In genomic region chr15:91702991-91703715, GRCm38 (mm10) we compare ENCODE assay signal across 8 mouse cellular contexts. TPM values are rescaled to one million over a fixed set of nuclear protein-coding genes. Genes with fewer than 3 reads are reported as not detected.
DNase-seq lines count a peak whose midpoint lies in the region; ATAC-seq lines count a peak whose summit lies in the region.

No protein-coding gene starts in this region.

- H3K36me3 ChIP-seq in hindbrain, embryonic 10.5 days = no peaks in the 10 kb centered on the region
- H3K36me3 ChIP-seq in hindbrain, embryonic 12.5 days = no peaks in the 10 kb centered on the region
- H3K36me3 ChIP-seq in heart, embryonic 16.5 days (ENCODE audit: control insufficient read depth, insufficient read depth) = peaks cover 7% of the 10 kb centered on the region; the same call in 1 of the 2 replicates
- H3K36me3 ChIP-seq in midbrain, embryonic 13.5 days = no peaks in the 10 kb centered on the region

- DNase-seq in hindbrain, embryonic 10.5 days (ENCODE audit: low spot score) = peak; percentile 12
- DNase-seq in adrenal gland, adult 2 months = peak; percentile 92
- DNase-seq in embryo, embryonic 11 days = peak; percentile 33
- DNase-seq in layer of hippocampus, adult 9-11 months = peak; percentile 40
- no peak for DNase-seq in thymus, adult 18-20 months

- 44% methylated on average over 8 of the region's 8 CpGs for WGBS in hindbrain, embryonic 10.5 days
- 38% methylated on average over 8 of the region's 8 CpGs for WGBS in hindbrain, embryonic 12.5 days
- WGBS in heart, embryonic 16.5 days = 22% methylated on average over 8 of the region's 8 CpGs
- WGBS in midbrain, embryonic 13.5 days = 58% methylated on average over 8 of the region's 8 CpGs

- no peak overlapping the region for H3K4me2 ChIP-seq in hindbrain, embryonic 12.5 days (replicated peaks)
- H3K4me2 ChIP-seq in heart, embryonic 16.5 days (ENCODE audit: low read depth, low read length) = peak overlapping the region; percentile 46
- no peak overlapping the region for H3K4me2 ChIP-seq in midbrain, embryonic 13.5 days (replicated peaks)

- no peaks in the 10 kb centered on the region for H3K27me3 ChIP-seq in hindbrain, embryonic 10.5 days (ENCODE audit: insufficient read depth, poor library complexity, severe bottlenecking)
- no peaks in the 10 kb centered on the region for H3K27me3 ChIP-seq in hindbrain, embryonic 12.5 days
- H3K27me3 ChIP-seq in heart, embryonic 16.5 days (ENCODE audit: control insufficient read depth, insufficient read depth, low read length) = no peaks in the 10 kb centered on the region
- no peaks in the 10 kb centered on the region for H3K27me3 ChIP-seq in midbrain, embryonic 13.5 days

- 0 out of 2 replicates have a peak overlapping the region, but pooled peaks have one; percentile 50 for H3K27ac ChIP-seq in hindbrain, embryonic 10.5 days
- H3K27ac ChIP-seq in hindbrain, embryonic 12.5 days = no peak overlapping the region
- H3K27ac ChIP-seq in heart, embryonic 16.5 days (ENCODE audit: low read length) = peak overlapping the region; percentile 81
- no peak overlapping the region for H3K27ac ChIP-seq in midbrain, embryonic 13.5 days

- H3K4me1 ChIP-seq in hindbrain, embryonic 10.5 days (replicated peaks) = peaks cover 9% of the 10 kb centered on the region
- no peaks in the 10 kb centered on the region for H3K4me1 ChIP-seq in hindbrain, embryonic 12.5 days
- peaks cover 9% of the 10 kb centered on the region for H3K4me1 ChIP-seq in heart, embryonic 16.5 days (ENCODE audit: control insufficient read depth, insufficient read depth, low read length)
- 0 out of 2 replicates have a peak, but pooled peaks cover 5% of the 10 kb centered on the region for H3K4me1 ChIP-seq in midbrain, embryonic 13.5 days (replicated peaks)

- no peaks in the 10 kb centered on the region for H3K9me3 ChIP-seq in hindbrain, embryonic 10.5 days
- no peaks in the 10 kb centered on the region for H3K9me3 ChIP-seq in hindbrain, embryonic 12.5 days (replicated peaks)
- no peaks in the 10 kb centered on the region for H3K9me3 ChIP-seq in heart, embryonic 16.5 days (replicated peaks; ENCODE audit: control insufficient read depth, low read length)
- no peaks in the 10 kb centered on the region for H3K9me3 ChIP-seq in midbrain, embryonic 13.5 days

- no peak overlapping the region for H3K4me3 ChIP-seq in hindbrain, embryonic 10.5 days
- no peak overlapping the region for H3K4me3 ChIP-seq in hindbrain, embryonic 12.5 days
- no peak overlapping the region for H3K4me3 ChIP-seq in heart, embryonic 16.5 days (ENCODE audit: low read length)
- H3K4me3 ChIP-seq in midbrain, embryonic 13.5 days (replicated peaks) = no peak overlapping the region

- H3K9ac ChIP-seq in hindbrain, embryonic 12.5 days = no peak overlapping the region
- H3K9ac ChIP-seq in heart, embryonic 16.5 days (ENCODE audit: low read length) = peak overlapping the region; percentile 7; the same call in 1 of the 2 replicates
- no peak overlapping the region for H3K9ac ChIP-seq in midbrain, embryonic 13.5 days (replicated peaks)

- ATAC-seq in hindbrain, embryonic 12.5 days (ENCODE audit: low FRiP score) = no peak
- peak; percentile 95 for ATAC-seq in heart, embryonic 16.5 days (replicated peaks; ENCODE audit: extremely low read depth, insufficient read depth, low FRiP score)
- ATAC-seq in midbrain, embryonic 13.5 days = peak; percentile 27; the same call in 1 of the 2 replicates

RNA-seq across cellular contexts. Expression of gene Lrrk2, which starts 30.2 kb away (rescaled TPM):
- 1.7 and 2.4 TPM in 2 replicates for polyA plus RNA-seq in hindbrain, embryonic 10.5 days (2016; fragmentation: Nextera tagmentation; extraction: Ambion mirVana)
- 3.8 and 4.9 TPM in 2 replicates for polyA plus RNA-seq in hindbrain, embryonic 12.5 days (2016; fragmentation: Nextera tagmentation; extraction: Ambion mirVana)
- 10 to 100 TPM; 19.2 to 79.2 TPM for total RNA-seq in adrenal gland, adult 2 months (2021)
- polyA plus RNA-seq in adrenal gland, adult 2 months (2012; rRNA removed) = 3.3 and 6.4 TPM in 2 replicates
- 3.9 and 4.3 TPM in 2 replicates for polyA plus RNA-seq in heart, embryonic 16.5 days (2015; fragmentation: Nextera tagmentation; extraction: Ambion mirVana)
- 1.2 and 1.4 TPM in 2 replicates for polyA plus RNA-seq in midbrain, embryonic 13.5 days (2015; fragmentation: Nextera tagmentation; extraction: Ambion mirVana)

Comparison
In these comparisons a context has a peak if more than half of its experiments do, and no peak if none do; other contexts are left out.
1. H3K27ac ChIP-seq: peak in hindbrain, embryonic 10.5 days (single experiment) and heart, embryonic 16.5 days (single experiment); none in hindbrain, embryonic 12.5 days (single experiment) and midbrain, embryonic 13.5 days (single experiment).
2. DNase-seq: peak in hindbrain, embryonic 10.5 days (single experiment), adrenal gland, adult 2 months (single experiment), embryo, embryonic 11 days (single experiment) and layer of hippocampus, adult 9-11 months (single experiment); none in thymus, adult 18-20 months (0 of 2).